Mouse (Mus musculus): ENCODE results near the gene Fgf8. TPM values are rescaled to one million over a fixed set of nuclear protein-coding genes. Genes with fewer than 3 reads are reported as not detected.
A peak's percentile ranks its signal among the peaks of the same experiment; 100 is the strongest.

The Fgf8 gene
- polyA plus RNA-seq, 1 experiment from 2014 or later, result 15.5 TPM

- H3K36me3 ChIP-seq (ENCODE audit: insufficient read depth, low read length), result no peaks in the 10 kb centered on the region
- no peak for ATAC-seq (ENCODE audit: low FRiP score, low TSS enrichment)
- H3K4me1 ChIP-seq (ENCODE audit: insufficient read depth, low read length), result peaks cover 8% of the 10 kb centered on the region
- H3K27ac ChIP-seq (ENCODE audit: low read length), result no peak overlapping the region
- peak overlapping the region; percentile 14; the same call in 1 of the 2 replicates for H3K4me2 ChIP-seq (replicated peaks; ENCODE audit: low read depth, low read length)
- H3K9me3 ChIP-seq (ENCODE audit: low read length), result no peaks in the 10 kb centered on the region; the same call in 1 of the 2 replicates
- 16% methylated on average over 6 of the region's 6 CpGs for WGBS
- H3K9ac ChIP-seq (replicated peaks; ENCODE audit: low read length), result no peak overlapping the region
- H3K4me3 ChIP-seq (ENCODE audit: low read length), result no peak overlapping the region
- H3K27me3 ChIP-seq (ENCODE audit: insufficient read depth, low read length), result no peaks in the 10 kb centered on the region
Observed at GRCm38 (mm10) chr19:45696281-45696600, 46.5 kb downstream of the Fgf8 start.

- 37% methylated on average over 25 of the region's 25 CpGs for WGBS
- peaks cover 11% of the 10 kb centered on the region for H3K4me1 ChIP-seq (ENCODE audit: insufficient read depth, low read length)
- H3K27ac ChIP-seq (ENCODE audit: low read length), result no peak overlapping the region
- H3K9ac ChIP-seq (replicated peaks; ENCODE audit: low read length), result no peak overlapping the region
- no peaks in the 10 kb centered on the region; the same call in 1 of the 2 replicates for H3K9me3 ChIP-seq (ENCODE audit: low read length)
- H3K4me2 ChIP-seq (replicated peaks; ENCODE audit: low read depth, low read length), result peak overlapping the region; percentile 14
- H3K27me3 ChIP-seq (ENCODE audit: insufficient read depth, low read length), result no peaks in the 10 kb centered on the region
- no peak for ATAC-seq (ENCODE audit: low FRiP score, low TSS enrichment)
- no peaks in the 10 kb centered on the region for H3K36me3 ChIP-seq (ENCODE audit: insufficient read depth, low read length)
- no peak overlapping the region for H3K4me3 ChIP-seq (ENCODE audit: low read length)
Observed at GRCm38 (mm10) chr19:45695496-45696280, 47.0 kb downstream of the Fgf8 start.

GRCm38 (mm10) chr19:45694056-45694455 lies 48.7 kb downstream of the Fgf8 start:
- 45% methylated on average over 3 of the region's 3 CpGs for WGBS
- Histone ChIP-seq H3K4me1 (ENCODE audit: insufficient read depth, low read length) (peaks cover 14% of the 10 kb centered on the region), H3K4me2 (replicated peaks; ENCODE audit: low read depth, low read length) (no peak overlapping the region), H3K9me3 (ENCODE audit: low read length) (no peaks in the 10 kb centered on the region; the same call in 1 of the 2 replicates), H3K27me3 (ENCODE audit: insufficient read depth, low read length) (no peaks in the 10 kb centered on the region), H3K27ac (ENCODE audit: low read length) (no peak overlapping the region), H3K4me3 (ENCODE audit: low read length) (no peak overlapping the region), H3K36me3 (ENCODE audit: insufficient read depth, low read length) (no peaks in the 10 kb centered on the region), H3K9ac (replicated peaks; ENCODE audit: low read length) (no peak overlapping the region)
- no peak for ATAC-seq (ENCODE audit: low FRiP score, low TSS enrichment)

GRCm38 (mm10) chr19:45692211-45692610 lies 50.5 kb downstream of the Fgf8 start:
- no peaks in the 10 kb centered on the region for H3K9me3 ChIP-seq (ENCODE audit: low read length)
- H3K27ac ChIP-seq (ENCODE audit: low read length), result no peak overlapping the region
- 91% methylated on average over 8 of the region's 8 CpGs for WGBS

GRCm38 (mm10) chr19:45691001-45691535 lies 51.6 kb downstream of the Fgf8 start:
- no peak overlapping the region for H3K4me3 ChIP-seq (ENCODE audit: low read length)
- H3K4me1 ChIP-seq (ENCODE audit: insufficient read depth, low read length), result peaks cover 15% of the 10 kb centered on the region
- WGBS, result 43% methylated on average over 8 of the region's 8 CpGs
- H3K27me3 ChIP-seq (ENCODE audit: insufficient read depth, low read length), result no peaks in the 10 kb centered on the region; the same call in 1 of the 2 replicates
- 0 out of 2 replicates have a peak, but pooled peaks have one; percentile 63 for ATAC-seq (ENCODE audit: low FRiP score, low TSS enrichment)
- H3K27ac ChIP-seq (ENCODE audit: low read length), result no peak overlapping the region
- no peak overlapping the region for H3K9ac ChIP-seq (replicated peaks; ENCODE audit: low read length)
- no peak overlapping the region for H3K4me2 ChIP-seq (replicated peaks; ENCODE audit: low read depth, low read length)
- H3K36me3 ChIP-seq (ENCODE audit: insufficient read depth, low read length), result no peaks in the 10 kb centered on the region
- no peaks in the 10 kb centered on the region for H3K9me3 ChIP-seq (ENCODE audit: low read length)

More at GRCm38 (mm10) chr19:45692211-45692610, 50.5 kb downstream of the Fgf8 start:
- Histone ChIP-seq H3K36me3 (ENCODE audit: insufficient read depth, low read length) (no peaks in the 10 kb centered on the region), H3K4me1 (ENCODE audit: insufficient read depth, low read length) (peaks cover 16% of the 10 kb centered on the region), H3K9ac (replicated peaks; ENCODE audit: low read length) (no peak overlapping the region), H3K4me3 (ENCODE audit: low read length) (no peak overlapping the region), H3K4me2 (replicated peaks; ENCODE audit: low read depth, low read length) (no peak overlapping the region), H3K27me3 (ENCODE audit: insufficient read depth, low read length) (no peaks in the 10 kb centered on the region; the same call in 1 of the 2 replicates)
- no peak for ATAC-seq (ENCODE audit: low FRiP score, low TSS enrichment)

- H3K27me3 ChIP-seq (ENCODE audit: insufficient read depth, low read length), result no peaks in the 10 kb centered on the region; the same call in 1 of the 2 replicates
- 67% methylated on average over 4 of the region's 4 CpGs for WGBS
- ATAC-seq (ENCODE audit: low FRiP score, low TSS enrichment), result no peak
- H3K4me2 ChIP-seq (replicated peaks; ENCODE audit: low read depth, low read length), result no peak overlapping the region
- H3K27ac ChIP-seq (ENCODE audit: low read length), result no peak overlapping the region
- H3K4me3 ChIP-seq (ENCODE audit: low read length), result no peak overlapping the region
- H3K9me3 ChIP-seq (ENCODE audit: low read length), result no peaks in the 10 kb centered on the region
- no peak overlapping the region for H3K9ac ChIP-seq (replicated peaks; ENCODE audit: low read length)
- H3K36me3 ChIP-seq (ENCODE audit: insufficient read depth, low read length), result no peaks in the 10 kb centered on the region
- H3K4me1 ChIP-seq (ENCODE audit: insufficient read depth, low read length), result peaks cover 11% of the 10 kb centered on the region
Observed at GRCm38 (mm10) chr19:45687001-45687400, 55.7 kb downstream of the Fgf8 start.

Other genes with a start within 250 kb of the Fgf8 start
- 20.4 and 21.9 TPM in 2 replicates for gene Poll, start 182.4 kb downstream of the Fgf8 start, polyA plus RNA-seq (2015; fragmentation: Nextera tagmentation; extraction: Ambion mirVana)
- 52.4 and 52.9 TPM in 2 replicates for gene Gm17018, start 182.3 kb downstream of the Fgf8 start, polyA plus RNA-seq (2015; fragmentation: Nextera tagmentation; extraction: Ambion mirVana)
- 7.2 and 7.9 TPM in 2 replicates for gene Fbxw4, start 82.6 kb downstream of the Fgf8 start, polyA plus RNA-seq (2015; fragmentation: Nextera tagmentation; extraction: Ambion mirVana)
- gene Npm3, start 6.7 kb upstream of the Fgf8 start, polyA plus RNA-seq (2015; fragmentation: Nextera tagmentation; extraction: Ambion mirVana), result 16.3 and 18.1 TPM in 2 replicates
- gene Mgea5, start 40.9 kb upstream of the Fgf8 start, polyA plus RNA-seq (2015; fragmentation: Nextera tagmentation; extraction: Ambion mirVana), result 42.9 and 52.3 TPM in 2 replicates
- gene Kcnip2, start 73.1 kb upstream of the Fgf8 start, polyA plus RNA-seq (2015; fragmentation: Nextera tagmentation; extraction: Ambion mirVana), result 2.0 and 2.3 TPM in 2 replicates